Mouse (Mus musculus): ENCODE measurements around the gene Shf.

- TF ChIP-seq CTCF (IDR thresholded peaks at IDR 0.05; ENCODE audit: low read depth) (no peak), EP300 (optimal IDR thresholded peaks at IDR 0.05) (no peak)
Measured at GRCm38 (mm10) chr2:122353765-122354164, 15.2 kb downstream of the Shf start.

All from stomach, postnatal 0 days (tissue).